Mouse (Mus musculus): Measurements from ENCODE around the gene Asic3. TPM values are rescaled to one million over a fixed set of nuclear protein-coding genes. Genes with fewer than 3 reads are reported as not detected.

Gene Asic3
- total and polyA plus RNA-seq, 3 experiments, result 0.25 to 1.1 TPM; not detected in 1

DNA sequence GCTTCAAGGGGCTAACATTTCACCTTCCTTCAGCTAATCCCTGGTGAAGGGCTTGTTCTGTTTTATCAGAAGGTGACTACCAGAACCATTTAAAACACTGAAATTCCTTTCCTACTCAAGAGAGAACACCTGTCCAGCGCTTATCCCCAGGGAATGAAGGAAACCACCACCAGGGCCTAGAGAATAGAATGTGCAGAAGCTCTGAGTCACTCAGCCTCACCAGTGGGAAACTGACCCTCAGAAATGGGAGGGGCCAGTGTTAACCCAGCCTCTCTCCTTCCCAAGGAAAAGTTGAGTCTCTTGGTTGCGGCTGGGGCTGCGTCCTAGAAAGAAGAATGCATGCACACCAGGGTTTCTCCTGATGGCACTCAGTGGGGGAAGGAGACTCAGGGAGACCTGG, 41.9 kb downstream of the Asic3 start:
- Histone ChIP-seq H3K4me1 (ENCODE audit: control insufficient read depth in 1 of 2, insufficient read depth in 2 of 2) (peaks cover 21 to 38% of the 10 kb centered on the region in 2 experiments), H3K9me3 (replicated peaks; ENCODE audit: low read length) (no peaks in the 10 kb centered on the region), H3K79me2 (replicated peaks; ENCODE audit: control insufficient read depth, extremely low read depth, insufficient read depth, poor library complexity, severe bottlenecking) (peaks cover 37% of the 10 kb centered on the region), H3K27me3 (replicated peaks) (peaks cover 11% of the 10 kb centered on the region), H3K9ac (ENCODE audit: insufficient read depth, low read depth) (no peak overlapping the region), H3K36me3 (replicated peaks in 1 of 2; ENCODE audit: control insufficient read depth in 1 of 2, insufficient read depth in 1 of 2, low read length in 1 of 2) (peaks cover 3 to 40% of the 10 kb centered on the region in 2 experiments), H3K27ac (ENCODE audit: insufficient read depth, low read depth) (no peak overlapping the region), H3K4me2 (ENCODE audit: insufficient read depth, low read depth, poor library complexity, severe bottlenecking) (no peak overlapping the region), H3K4me3 (replicated peaks in 1 of 3; ENCODE audit: low read depth in 2 of 3, low read length in 2 of 3, poor library complexity in 1 of 3) (no peak overlapping the region)
- TF ChIP-seq MAZ (IDR thresholded peaks at IDR 0.05; ENCODE audit: low read depth, low read length) (no peak), IRF4 (IDR thresholded peaks at IDR 0.05; ENCODE audit: low read depth, low read length) (no peak), KAT2A (IDR thresholded peaks at IDR 0.05; ENCODE audit: insufficient replicate concordance, low read length) (no peak), TBP (conservative IDR thresholded peaks at IDR 0.05; ENCODE audit: low read depth, low read length) (no peak)
- DNase-seq (ENCODE audit: extremely low read depth), result peak; percentile 21
- in situ Hi-C loops (cut with MboI; ENCODE audit: low pct_ligation_motif_present, low pct_unique_long_range_greater_than_20kb, low sequenced_read_pairs) (loop anchor here (5.0 kb wide), 1 partner anchor 33 kb away; the partner anchor contains the start of genes Cdk5 and Slc4a2), dilution Hi-C loops (cut with MboI; ENCODE audit: extremely low pct_ligation_motif_present, extremely low pct_unique_long_range_greater_than_20kb, low sequenced_read_pairs) (no loop called here)

GRCm38 (mm10) chr5:24455613-24456012, 42.4 kb downstream of the Asic3 start:
- peaks cover 21 to 38% of the 10 kb centered on the region in 2 experiments for H3K4me1 ChIP-seq (ENCODE audit: control insufficient read depth in 1 of 2, insufficient read depth in 2 of 2)
- H3K9ac ChIP-seq (ENCODE audit: insufficient read depth, low read depth), result no peak overlapping the region

DNA sequence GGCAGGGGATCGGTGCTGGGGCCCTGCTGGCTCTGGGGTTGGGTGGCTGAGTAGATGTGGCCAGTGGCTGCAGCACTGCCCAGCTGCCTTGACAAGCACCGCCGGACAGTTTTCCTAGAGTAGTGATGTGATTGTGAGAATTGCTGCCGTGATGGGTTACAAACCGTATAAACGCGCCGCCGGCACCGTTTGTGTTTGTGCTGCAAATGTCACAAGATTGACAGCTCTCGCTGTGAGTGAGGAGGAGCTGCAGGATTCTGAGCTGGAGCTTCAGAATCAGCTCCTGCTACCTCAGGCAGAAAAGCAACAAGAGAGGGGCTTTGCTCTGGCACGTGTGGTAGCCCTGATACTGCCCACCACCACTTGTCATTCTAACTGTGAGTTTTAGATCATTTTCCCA, 53.6 kb downstream of the Asic3 start:
- no peaks in the 10 kb centered on the region for H3K27me3 ChIP-seq (replicated peaks)
- no peaks in the 10 kb centered on the region for H3K9me3 ChIP-seq (replicated peaks; ENCODE audit: low read length)
- H3K27ac ChIP-seq (ENCODE audit: insufficient read depth, low read depth), result no peak overlapping the region
- no peaks in the 10 kb centered on the region; a peak in 1 of 4 replicates for H3K4me1 ChIP-seq (ENCODE audit: control insufficient read depth in 1 of 2, insufficient read depth in 2 of 2)
- peaks cover 3% of the 10 kb centered on the region for H3K79me2 ChIP-seq (replicated peaks; ENCODE audit: control insufficient read depth, extremely low read depth, insufficient read depth, poor library complexity, severe bottlenecking)
- no peak for DNase-seq (ENCODE audit: extremely low read depth)
- H3K9ac ChIP-seq (ENCODE audit: insufficient read depth, low read depth), result no peak overlapping the region
- H3K36me3 ChIP-seq (replicated peaks in 1 of 2; ENCODE audit: control insufficient read depth in 1 of 2, insufficient read depth in 1 of 2, low read length in 1 of 2), result peaks cover 0 to 73% of the 10 kb centered on the region in 2 experiments
- dilution Hi-C loops (cut with MboI; ENCODE audit: extremely low pct_ligation_motif_present, extremely low pct_unique_long_range_greater_than_20kb, low sequenced_read_pairs), result no loop called here
- no peak for TF ChIP-seq ELF1 (IDR thresholded peaks at IDR 0.05; ENCODE audit: low read depth, low read length)
- TF ChIP-seq RCOR1 (conservative IDR thresholded peaks at IDR 0.05; ENCODE audit: low read depth, low read length), result no peak
- TF ChIP-seq UBTF (IDR thresholded peaks at IDR 0.05; ENCODE audit: low read depth, low read length), result no peak
- no peak for TF ChIP-seq ZMIZ1 (IDR thresholded peaks at IDR 0.05; ENCODE audit: low read depth, low read length)
- no peak for TF ChIP-seq IRF4 (IDR thresholded peaks at IDR 0.05; ENCODE audit: low read depth, low read length)
- TF ChIP-seq MEF2A (IDR thresholded peaks at IDR 0.05; ENCODE audit: borderline replicate concordance, low read depth, low read length), result no peak
- TF ChIP-seq PAX5 (IDR thresholded peaks at IDR 0.05; ENCODE audit: low read length), result no peak
- TF ChIP-seq GABPA (IDR thresholded peaks at IDR 0.05; ENCODE audit: insufficient replicate concordance, low read depth, low read length), result no peak
- H3K4me3 ChIP-seq (replicated peaks in 1 of 3; ENCODE audit: low read depth in 2 of 3, low read length in 2 of 3, poor library complexity in 1 of 3), result no peak overlapping the region
- in situ Hi-C loops (cut with MboI; ENCODE audit: low pct_ligation_motif_present, low pct_unique_long_range_greater_than_20kb, low sequenced_read_pairs), result no loop called here
- no peak overlapping the region for H3K4me2 ChIP-seq (ENCODE audit: insufficient read depth, low read depth, poor library complexity, severe bottlenecking)

More at GRCm38 (mm10) chr5:24455613-24456012, 42.4 kb downstream of the Asic3 start:
- Histone ChIP-seq H3K4me3 (replicated peaks in 1 of 3; ENCODE audit: low read depth in 2 of 3, low read length in 2 of 3, poor library complexity in 1 of 3) (no peak overlapping the region), H3K79me2 (replicated peaks; ENCODE audit: control insufficient read depth, extremely low read depth, insufficient read depth, poor library complexity, severe bottlenecking) (peaks cover 37% of the 10 kb centered on the region), H3K36me3 (replicated peaks in 1 of 2; ENCODE audit: control insufficient read depth in 1 of 2, insufficient read depth in 1 of 2, low read length in 1 of 2) (peaks cover 3 to 45% of the 10 kb centered on the region in 2 experiments), H3K4me2 (ENCODE audit: insufficient read depth, low read depth, poor library complexity, severe bottlenecking) (no peak overlapping the region), H3K27me3 (replicated peaks) (peaks cover 5% of the 10 kb centered on the region), H3K27ac (ENCODE audit: insufficient read depth, low read depth) (no peak overlapping the region), H3K9me3 (replicated peaks; ENCODE audit: low read length) (no peaks in the 10 kb centered on the region)
- in situ Hi-C loops (cut with MboI; ENCODE audit: low pct_ligation_motif_present, low pct_unique_long_range_greater_than_20kb, low sequenced_read_pairs) (loop anchor here (5.0 kb wide), 1 partner anchor 33 kb away; the partner anchor contains the start of genes Cdk5 and Slc4a2), dilution Hi-C loops (cut with MboI; ENCODE audit: extremely low pct_ligation_motif_present, extremely low pct_unique_long_range_greater_than_20kb, low sequenced_read_pairs) (no loop called here)
- no peak for DNase-seq (ENCODE audit: extremely low read depth)
- no peak for TF ChIP-seq MXI1 (IDR thresholded peaks at IDR 0.05; ENCODE audit: low read depth, low read length)
- no peak for TF ChIP-seq MEF2A (IDR thresholded peaks at IDR 0.05; ENCODE audit: borderline replicate concordance, low read depth, low read length)
- no peak for TF ChIP-seq ELF1 (IDR thresholded peaks at IDR 0.05; ENCODE audit: low read depth, low read length)
- TF ChIP-seq POLR2A (IDR thresholded peaks at IDR 0.05; ENCODE audit: low read depth, low read length), result no peak
- TF ChIP-seq ETS1 (conservative IDR thresholded peaks at IDR 0.05; ENCODE audit: low read depth, low read length), result no peak
- no peak for TF ChIP-seq CHD1 (IDR thresholded peaks at IDR 0.05; ENCODE audit: low read depth, low read length)
- TF ChIP-seq JUN (IDR thresholded peaks at IDR 0.05; ENCODE audit: insufficient read depth, low read depth, low read length), result no peak
- TF ChIP-seq ZNF384 (IDR thresholded peaks at IDR 0.05; ENCODE audit: low read depth, low read length), result no peak
- no peak for TF ChIP-seq IRF4 (IDR thresholded peaks at IDR 0.05; ENCODE audit: low read depth, low read length)
- TF ChIP-seq USF1 (IDR thresholded peaks at IDR 0.05; ENCODE audit: low read depth, low read length), result no peak

Data from CH12.LX (cell line).